Mouse (Mus musculus): ENCODE results near the gene Ftl1-ps1. TPM values are rescaled to one million over a fixed set of nuclear protein-coding genes. Genes with fewer than 3 reads are reported as not detected.

Ftl1-ps1 gene
- polyA plus RNA-seq (2012; rRNA removed; ENCODE audit: low replicate concordance) = 30.7 and 42.0 TPM in 2 replicates

GRCm38 (mm10) chr13:74399298-74399839, at the start of gene Ftl1-ps1:
Ftl1-ps1 (plus strand) TSS chr13:74399694.

GRCm38 (mm10) chr13:74363859-74364235, 35.6 kb upstream of the Ftl1-ps1 start, which contains the start of gene Lrrc14b:
Lrrc14b (minus strand) TSS chr13:74364005.

GRCm38 (mm10) chr13:74390371-74390990, 9.0 kb upstream of the Ftl1-ps1 start, which contains the start of gene Zfp72:
Zfp72 (minus strand) TSS chr13:74390836.

Other genes starting within 250 kb of the Ftl1-ps1 start
- gene Exoc3, start 191.0 kb upstream of the Ftl1-ps1 start, polyA plus RNA-seq (2012; rRNA removed; ENCODE audit: low replicate concordance) = 29.8 and 40.3 TPM in 2 replicates
- gene Ahrr, start 107.4 kb upstream of the Ftl1-ps1 start, polyA plus RNA-seq (2012; rRNA removed; ENCODE audit: low replicate concordance) = 1.3 and 1.7 TPM in 2 replicates
- gene Pdcd6, start 82.1 kb upstream of the Ftl1-ps1 start, polyA plus RNA-seq (2012; rRNA removed; ENCODE audit: low replicate concordance) = 61.5 and 126 TPM in 2 replicates
- 133 and 349 TPM in 2 replicates for gene Sdha, start 49.4 kb upstream of the Ftl1-ps1 start, polyA plus RNA-seq (2012; rRNA removed; ENCODE audit: low replicate concordance)
- 1.6 and 4.7 TPM in 2 replicates for gene Ccdc127, start 49.4 kb upstream of the Ftl1-ps1 start, polyA plus RNA-seq (2012; rRNA removed; ENCODE audit: low replicate concordance)
- gene Lrrc14b, start 35.7 kb upstream of the Ftl1-ps1 start, polyA plus RNA-seq (2012; rRNA removed; ENCODE audit: low replicate concordance) = 0.51 and 34.5 TPM in 2 replicates
- 0.10 and 0.49 TPM in 2 replicates for gene Zfp72, start 8.9 kb upstream of the Ftl1-ps1 start, polyA plus RNA-seq (2012; rRNA removed; ENCODE audit: low replicate concordance)
- 0.60 and 1.8 TPM in 2 replicates for gene Zfp825, start 94.3 kb downstream of the Ftl1-ps1 start, polyA plus RNA-seq (2012; rRNA removed; ENCODE audit: low replicate concordance)
- gene Erap1, start 239.9 kb downstream of the Ftl1-ps1 start, polyA plus RNA-seq (2012; rRNA removed; ENCODE audit: low replicate concordance) = 9.5 and 31.4 TPM in 2 replicates

All from mammary gland, adult 2 months (tissue).